Mouse (Mus musculus): ENCODE results near the gene Ehf. TPM values are rescaled to one million over a fixed set of nuclear protein-coding genes. Genes with fewer than 3 reads are reported as not detected.
A peak's percentile ranks its signal among the peaks of the same experiment; 100 is the strongest.

Gene Ehf
- polyA plus RNA-seq, 1 experiment from 2014 or later, result 11.2 TPM

- Histone ChIP-seq H3K27me3 (replicated peaks; ENCODE audit: control insufficient read depth, insufficient read depth, low read length) (no peaks in the 10 kb centered on the region), H3K36me3 (ENCODE audit: control insufficient read depth, insufficient read depth, low read length) (no peaks in the 10 kb centered on the region), H3K4me3 (ENCODE audit: low read depth, low read length) (no peak overlapping the region), H3K4me1 (replicated peaks; ENCODE audit: control insufficient read depth, insufficient read depth, low read length) (no peaks in the 10 kb centered on the region; the same call in 1 of the 2 replicates), H3K27ac (ENCODE audit: low read depth) (no peak overlapping the region), H3K4me2 (ENCODE audit: low read length) (no peak overlapping the region), H3K9me3 (ENCODE audit: control insufficient read depth, low read length) (no peaks in the 10 kb centered on the region), H3K9ac (ENCODE audit: low read length) (no peak overlapping the region)
- WGBS, result 64% methylated on average over 5 of the region's 5 CpGs
- DNase-seq (ENCODE audit: low spot score) (no peak), ATAC-seq (replicated peaks; ENCODE audit: low FRiP score, low TSS enrichment, low read depth) (no peak)
These were observed 7.6 kb upstream of the Ehf start for GRCm38 (mm10) chr2:103310663-103311062.

DNA sequence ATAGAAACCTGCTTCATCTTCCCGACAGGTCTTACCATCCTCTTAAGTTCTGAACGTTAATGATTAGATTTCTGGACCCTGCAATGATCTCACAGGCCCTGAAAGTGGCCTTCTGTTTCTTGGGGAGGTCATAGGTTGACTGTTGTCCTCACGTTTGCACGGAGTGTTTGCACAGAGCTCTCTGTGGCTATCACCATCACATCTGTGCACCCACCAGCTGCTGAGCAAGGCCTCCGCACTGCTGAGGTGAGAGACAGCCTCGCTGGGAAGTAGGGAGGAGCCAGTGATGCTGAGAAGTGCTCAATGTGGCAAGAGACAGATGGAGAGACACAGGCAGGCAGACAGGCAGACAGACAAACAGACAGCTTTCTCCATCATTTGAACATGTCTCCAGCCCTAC is 3.6 kb upstream of the Ehf start:
- DNase-seq (ENCODE audit: low spot score) (no peak), ATAC-seq (replicated peaks; ENCODE audit: low FRiP score, low TSS enrichment, low read depth) (no peak)
- no peaks in the 10 kb centered on the region for H3K9me3 ChIP-seq (ENCODE audit: control insufficient read depth, low read length)
- no peaks in the 10 kb centered on the region for H3K27me3 ChIP-seq (replicated peaks; ENCODE audit: control insufficient read depth, insufficient read depth, low read length)
- no peak overlapping the region for H3K9ac ChIP-seq (ENCODE audit: low read length)
- H3K4me2 ChIP-seq (ENCODE audit: low read length), result no peak overlapping the region
- no peak overlapping the region for H3K4me3 ChIP-seq (ENCODE audit: low read depth, low read length)
- WGBS, result 25% methylated on average over 6 of the region's 6 CpGs
- no peaks in the 10 kb centered on the region for H3K36me3 ChIP-seq (ENCODE audit: control insufficient read depth, insufficient read depth, low read length)
- H3K27ac ChIP-seq (ENCODE audit: low read depth), result no peak overlapping the region
- H3K4me1 ChIP-seq (replicated peaks; ENCODE audit: control insufficient read depth, insufficient read depth, low read length), result peaks cover 5% of the 10 kb centered on the region; the same call in 1 of the 2 replicates

DNA sequence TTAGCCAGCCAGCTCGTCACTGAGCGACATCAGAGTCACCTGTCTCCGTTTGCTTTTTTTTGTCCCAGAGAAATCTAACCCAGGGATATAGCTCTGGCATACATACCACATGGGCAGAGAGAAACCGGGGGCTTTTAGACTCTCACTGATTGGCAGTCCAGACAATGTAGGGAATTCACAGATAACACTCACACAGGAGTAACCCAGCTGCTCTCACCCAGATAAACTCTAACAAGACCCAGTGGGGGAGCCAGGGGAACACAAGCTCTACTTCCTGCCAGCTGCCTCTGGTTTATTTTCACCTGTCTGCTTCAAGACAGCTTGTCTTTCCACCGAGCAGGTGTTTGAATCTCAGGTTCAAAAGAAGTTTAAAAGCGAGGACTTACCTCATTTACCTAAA is 409 bp downstream of the Ehf start:
- DNase-seq (ENCODE audit: low spot score), result no peak
- 63% methylated on average over 6 of the region's 6 CpGs for WGBS
- no peak overlapping the region for H3K4me2 ChIP-seq (ENCODE audit: low read length)
- H3K9ac ChIP-seq (ENCODE audit: low read length), result no peak overlapping the region
- peaks cover 5% of the 10 kb centered on the region; the same call in 1 of the 2 replicates for H3K4me1 ChIP-seq (replicated peaks; ENCODE audit: control insufficient read depth, insufficient read depth, low read length)
- H3K27ac ChIP-seq (ENCODE audit: low read depth), result peak overlapping the region; percentile 40
- H3K27me3 ChIP-seq (replicated peaks; ENCODE audit: control insufficient read depth, insufficient read depth, low read length), result no peaks in the 10 kb centered on the region
- H3K9me3 ChIP-seq (ENCODE audit: control insufficient read depth, low read length), result no peaks in the 10 kb centered on the region
- no peaks in the 10 kb centered on the region for H3K36me3 ChIP-seq (ENCODE audit: control insufficient read depth, insufficient read depth, low read length)
- no peak overlapping the region for H3K4me3 ChIP-seq (ENCODE audit: low read depth, low read length)
- ATAC-seq (replicated peaks; ENCODE audit: low FRiP score, low TSS enrichment, low read depth), result no peak

DNA sequence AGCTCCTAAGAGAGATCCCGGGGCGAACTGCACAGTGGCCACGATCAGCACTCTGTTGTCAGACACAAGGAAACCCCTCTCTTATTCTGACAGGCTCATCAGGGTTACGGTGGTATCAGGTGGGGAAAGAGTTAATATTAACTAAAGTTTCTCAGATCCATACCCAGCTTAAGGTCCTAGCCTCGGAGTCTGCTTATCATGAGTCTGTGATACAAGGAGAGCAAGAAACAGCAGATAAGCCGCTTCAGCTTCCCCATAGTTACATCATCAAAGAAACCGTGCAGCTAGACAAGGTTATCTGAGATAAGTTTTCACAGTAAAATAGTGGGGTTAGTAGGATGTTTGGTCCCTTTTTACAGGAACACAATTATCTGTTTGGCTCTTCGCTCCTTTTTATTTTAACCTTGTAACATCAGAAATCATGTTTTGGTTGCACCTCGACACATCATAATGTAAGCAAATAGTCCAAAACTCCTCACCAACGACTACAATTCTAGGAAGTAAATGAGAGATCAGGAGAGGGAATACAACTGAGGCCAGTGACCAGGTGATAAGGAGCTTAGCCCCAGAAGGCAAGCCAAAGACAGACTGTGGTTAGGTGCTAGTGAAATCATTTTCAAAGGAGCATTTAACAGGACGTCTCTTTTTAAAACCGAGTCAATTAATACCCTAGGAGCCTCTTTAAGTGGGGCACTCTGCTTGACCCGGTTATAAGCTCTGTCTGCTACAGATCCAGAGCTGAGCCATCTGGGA is 4.2 kb downstream of the Ehf start:
- H3K27me3 ChIP-seq (replicated peaks; ENCODE audit: control insufficient read depth, insufficient read depth, low read length), result no peaks in the 10 kb centered on the region
- peak overlapping the region; percentile 34; the same call in 1 of the 2 replicates for H3K27ac ChIP-seq (ENCODE audit: low read depth)
- no peaks in the 10 kb centered on the region for H3K9me3 ChIP-seq (ENCODE audit: control insufficient read depth, low read length)
- no peak for DNase-seq (ENCODE audit: low spot score)
- no peak overlapping the region for H3K9ac ChIP-seq (ENCODE audit: low read length)
- H3K36me3 ChIP-seq (ENCODE audit: control insufficient read depth, insufficient read depth, low read length), result no peaks in the 10 kb centered on the region
- no peak overlapping the region for H3K4me2 ChIP-seq (ENCODE audit: low read length)
- peak; percentile 54; the same call in 1 of the 2 replicates for ATAC-seq (replicated peaks; ENCODE audit: low FRiP score, low TSS enrichment, low read depth)
- peaks cover 8% of the 10 kb centered on the region; the same call in 1 of the 2 replicates for H3K4me1 ChIP-seq (replicated peaks; ENCODE audit: control insufficient read depth, insufficient read depth, low read length)
- no peak overlapping the region for H3K4me3 ChIP-seq (ENCODE audit: low read depth, low read length)
- WGBS, result 56% methylated on average over 13 of the region's 13 CpGs

- Histone ChIP-seq H3K9ac (ENCODE audit: low read length) (no peak overlapping the region), H3K36me3 (ENCODE audit: control insufficient read depth, insufficient read depth, low read length) (no peaks in the 10 kb centered on the region), H3K27ac (ENCODE audit: low read depth) (no peak overlapping the region), H3K27me3 (replicated peaks; ENCODE audit: control insufficient read depth, insufficient read depth, low read length) (no peaks in the 10 kb centered on the region), H3K9me3 (ENCODE audit: control insufficient read depth, low read length) (no peaks in the 10 kb centered on the region), H3K4me1 (replicated peaks; ENCODE audit: control insufficient read depth, insufficient read depth, low read length) (peaks cover 12% of the 10 kb centered on the region; the same call in 1 of the 2 replicates), H3K4me2 (ENCODE audit: low read length) (no peak overlapping the region), H3K4me3 (ENCODE audit: low read depth, low read length) (no peak overlapping the region)
- DNase-seq (ENCODE audit: low spot score) (no peak), ATAC-seq (replicated peaks; ENCODE audit: low FRiP score, low TSS enrichment, low read depth) (peak; percentile 50)
- 12% methylated on average over 3 of the region's 3 CpGs for WGBS
These were observed 8.6 kb downstream of the Ehf start for GRCm38 (mm10) chr2:103294526-103294925.

DNA sequence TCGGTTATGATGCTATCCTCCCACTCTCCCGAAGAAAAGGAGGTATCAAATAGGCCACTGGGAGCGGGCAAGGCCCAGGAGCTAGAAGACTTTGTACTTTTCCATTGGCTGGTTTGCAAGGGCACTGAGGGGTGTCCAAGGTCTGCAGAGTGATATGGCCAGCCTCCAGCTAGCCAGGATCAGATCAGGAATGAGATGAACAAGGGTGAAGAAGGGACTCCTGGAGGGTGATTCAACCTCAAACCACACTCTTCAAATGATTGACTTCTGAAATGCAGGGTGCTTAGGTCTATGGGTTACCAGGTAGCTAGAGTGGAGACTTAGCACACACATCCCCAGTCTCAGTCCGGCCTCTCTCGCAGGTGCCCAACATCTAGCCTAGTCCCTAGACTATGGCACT is 9.3 kb downstream of the Ehf start:
- Histone ChIP-seq H3K4me2 (ENCODE audit: low read length) (no peak overlapping the region), H3K27ac (ENCODE audit: low read depth) (0 out of 2 replicates have a peak overlapping the region, but pooled peaks have one; percentile 1), H3K27me3 (replicated peaks; ENCODE audit: control insufficient read depth, insufficient read depth, low read length) (no peaks in the 10 kb centered on the region), H3K4me3 (ENCODE audit: low read depth, low read length) (no peak overlapping the region), H3K36me3 (ENCODE audit: control insufficient read depth, insufficient read depth, low read length) (no peaks in the 10 kb centered on the region), H3K4me1 (replicated peaks; ENCODE audit: control insufficient read depth, insufficient read depth, low read length) (peaks cover 15% of the 10 kb centered on the region; the same call in 1 of the 2 replicates), H3K9ac (ENCODE audit: low read length) (no peak overlapping the region), H3K9me3 (ENCODE audit: control insufficient read depth, low read length) (no peaks in the 10 kb centered on the region)
- WGBS, result 72% methylated on average over 5 of the region's 5 CpGs
- ATAC-seq (replicated peaks; ENCODE audit: low FRiP score, low TSS enrichment, low read depth) (no peak), DNase-seq (ENCODE audit: low spot score) (no peak)

DNA sequence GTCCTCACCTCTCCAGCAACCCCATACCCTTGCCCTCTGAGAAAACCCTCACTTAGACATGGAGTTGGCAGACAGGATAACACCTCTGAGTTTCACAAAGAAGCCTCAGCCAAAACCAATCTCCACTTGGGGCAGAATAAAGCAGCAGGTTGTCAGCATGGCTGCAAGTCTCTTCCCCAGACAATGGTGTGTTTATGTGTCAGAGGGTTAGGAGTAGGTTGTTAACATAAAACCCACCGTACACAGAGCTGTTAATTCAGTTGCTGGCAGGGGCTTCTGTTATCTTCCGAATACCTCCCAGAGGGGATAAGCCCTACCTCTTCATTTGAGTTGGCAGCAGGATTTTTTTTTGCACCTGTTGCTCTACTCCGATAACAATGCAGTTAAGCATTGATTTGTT is 9.9 kb downstream of the Ehf start:
- no peak overlapping the region for H3K4me2 ChIP-seq (ENCODE audit: low read length)
- H3K9ac ChIP-seq (ENCODE audit: low read length), result no peak overlapping the region
- H3K27me3 ChIP-seq (replicated peaks; ENCODE audit: control insufficient read depth, insufficient read depth, low read length), result no peaks in the 10 kb centered on the region
- H3K36me3 ChIP-seq (ENCODE audit: control insufficient read depth, insufficient read depth, low read length), result no peaks in the 10 kb centered on the region
- no peaks in the 10 kb centered on the region for H3K9me3 ChIP-seq (ENCODE audit: control insufficient read depth, low read length)
- peaks cover 17% of the 10 kb centered on the region; the same call in 1 of the 2 replicates for H3K4me1 ChIP-seq (replicated peaks; ENCODE audit: control insufficient read depth, insufficient read depth, low read length)
- no peak for ATAC-seq (replicated peaks; ENCODE audit: low FRiP score, low TSS enrichment, low read depth)
- DNase-seq (ENCODE audit: low spot score), result no peak
- H3K4me3 ChIP-seq (ENCODE audit: low read depth, low read length), result no peak overlapping the region
- no peak overlapping the region for H3K27ac ChIP-seq (ENCODE audit: low read depth)
- 30% methylated on average over 3 of the region's 3 CpGs for WGBS

- no peak for DNase-seq (ENCODE audit: low spot score)
- Histone ChIP-seq H3K9me3 (ENCODE audit: control insufficient read depth, low read length) (no peaks in the 10 kb centered on the region), H3K4me3 (ENCODE audit: low read depth, low read length) (no peak overlapping the region), H3K9ac (ENCODE audit: low read length) (no peak overlapping the region), H3K4me1 (replicated peaks; ENCODE audit: control insufficient read depth, insufficient read depth, low read length) (peaks cover 17% of the 10 kb centered on the region; the same call in 1 of the 2 replicates), H3K36me3 (ENCODE audit: control insufficient read depth, insufficient read depth, low read length) (no peaks in the 10 kb centered on the region), H3K27ac (ENCODE audit: low read depth) (no peak overlapping the region), H3K27me3 (replicated peaks; ENCODE audit: control insufficient read depth, insufficient read depth, low read length) (no peaks in the 10 kb centered on the region), H3K4me2 (ENCODE audit: low read length) (no peak overlapping the region)
- no peak for ATAC-seq (replicated peaks; ENCODE audit: low FRiP score, low TSS enrichment, low read depth)
- WGBS, result 61% methylated on average over 2 of the region's 2 CpGs
These were observed 12.3 kb downstream of the Ehf start for GRCm38 (mm10) chr2:103290705-103291269.
